Mouse (Mus musculus): ENCODE measurements around the gene Paqr5.
A peak's percentile ranks its signal among the peaks of the same experiment; 100 is the strongest.

DNA sequence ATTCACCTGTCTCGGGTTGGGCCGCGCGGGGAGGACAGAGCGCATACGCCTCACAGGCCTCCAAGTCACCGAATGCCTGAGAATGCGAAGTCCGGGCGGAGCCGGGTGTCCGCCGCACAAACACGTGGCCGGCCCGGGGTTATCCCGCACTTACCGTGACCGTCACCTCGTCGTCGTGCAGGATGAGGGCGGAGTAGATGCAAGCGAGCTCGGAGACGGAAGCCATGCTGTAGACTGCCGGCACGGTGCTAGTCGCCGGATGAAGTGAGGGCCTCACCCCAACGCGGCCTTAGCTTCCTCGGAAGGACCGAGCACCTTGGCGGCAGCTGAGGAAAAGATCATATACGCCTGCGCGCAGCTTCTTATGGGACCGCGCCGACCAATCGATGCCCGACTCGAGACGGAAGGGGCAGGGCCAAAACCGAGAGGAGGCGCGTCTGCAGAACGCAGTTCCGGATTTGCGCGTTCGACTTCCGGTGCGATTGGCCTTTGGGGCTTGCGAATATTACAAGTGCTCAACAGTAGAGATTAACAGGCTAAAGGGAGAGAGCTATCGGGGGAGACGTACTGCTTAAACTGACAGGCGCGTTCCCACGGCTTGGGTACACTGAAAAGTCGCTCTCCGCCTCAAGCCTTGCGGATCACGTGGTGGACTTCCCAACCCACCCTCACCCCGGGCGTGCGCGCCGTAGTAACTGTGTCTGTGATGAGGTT, 112.3 kb downstream of the Paqr5 start, which contains the start of gene Rplp1:
- TF ChIP-seq CTCF (IDR thresholded peaks at IDR 0.05; ENCODE audit: control insufficient read depth, insufficient read depth, low read length) = no peak
- TF ChIP-seq POLR2A (IDR thresholded peaks at IDR 0.05; ENCODE audit: borderline replicate concordance, control insufficient read depth, low read depth, low read length) = peak; percentile 92; the same call in 1 of the 2 replicates
